ENCODE assay signal across 9 mouse cellular contexts in genomic region chr7:80171345-80171744, GRCm38 (mm10). TPM values are rescaled to one million over a fixed set of nuclear protein-coding genes. Genes with fewer than 3 reads are reported as not detected.
A peak's percentile ranks its signal among the peaks of the same experiment; 100 is the strongest.
DNase-seq lines count a peak whose midpoint lies in the region; ATAC-seq lines count a peak whose summit lies in the region.
"Had no signal": no experiment of that assay in that cellular context is flagged by ENCODE, and none has a peak within 500 bp of the region (broad histone marks: within the 10 kb centered on the region; RNA-seq: fewer than 3 reads in every experiment).

No protein-coding gene starts in this region.

- H3K27me3 ChIP-seq in forebrain, embryonic 11.5 days (ENCODE audit: control insufficient read depth, insufficient read depth, low read length), result no peaks in the 10 kb centered on the region; the same call in 1 of the 2 replicates
- H3K27me3 ChIP-seq in forebrain, embryonic 12.5 days, result no peaks in the 10 kb centered on the region
- no peaks in the 10 kb centered on the region for H3K27me3 ChIP-seq in stomach, embryonic 16.5 days (ENCODE audit: control insufficient read depth, insufficient read depth, low read length)
- H3K27me3 ChIP-seq: liver, embryonic 13.5 days had no signal

- H3K4me2 ChIP-seq in forebrain, embryonic 11.5 days (ENCODE audit: low read depth, low read length, severe bottlenecking), result no peak overlapping the region
- no peak overlapping the region for H3K4me2 ChIP-seq in forebrain, embryonic 12.5 days
- no peak overlapping the region for H3K4me2 ChIP-seq in stomach, embryonic 16.5 days (ENCODE audit: low read depth, low read length)
- H3K4me2 ChIP-seq: liver, embryonic 13.5 days had no signal

- no peaks in the 10 kb centered on the region for H3K4me1 ChIP-seq in forebrain, embryonic 11.5 days (replicated peaks; ENCODE audit: control insufficient read depth, insufficient read depth, low read length)
- peaks cover 6% of the 10 kb centered on the region; the same call in 1 of the 2 replicates for H3K4me1 ChIP-seq in forebrain, embryonic 12.5 days
- peaks cover 17% of the 10 kb centered on the region for H3K4me1 ChIP-seq in stomach, embryonic 16.5 days (ENCODE audit: control insufficient read depth, insufficient read depth, low read length)

- no peaks in the 10 kb centered on the region for H3K9me3 ChIP-seq in forebrain, embryonic 11.5 days (ENCODE audit: control insufficient read depth, low read length)
- no peaks in the 10 kb centered on the region for H3K9me3 ChIP-seq in forebrain, embryonic 12.5 days
- no peaks in the 10 kb centered on the region for H3K9me3 ChIP-seq in stomach, embryonic 16.5 days (replicated peaks; ENCODE audit: control insufficient read depth, low read length)
- H3K9me3 ChIP-seq: liver, embryonic 13.5 days had no signal

- intact Hi-C loops in left cerebral cortex, postnatal 36 days (cut with DNase I), result no loop called here

- 0 out of 2 replicates have a peak overlapping the region, but pooled peaks have one; percentile 8 for H3K9ac ChIP-seq in forebrain, embryonic 11.5 days (ENCODE audit: low read length)
- no peak overlapping the region for H3K9ac ChIP-seq in forebrain, embryonic 12.5 days
- H3K9ac ChIP-seq in stomach, embryonic 16.5 days (ENCODE audit: low read length), result peak overlapping the region; percentile 57
- H3K9ac ChIP-seq: liver, embryonic 13.5 days had no signal

- WGBS in forebrain, embryonic 11.5 days, result 61% methylated on average over 8 of the region's 8 CpGs
- 52% methylated on average over 8 of the region's 8 CpGs for WGBS in forebrain, embryonic 12.5 days
- WGBS in stomach, embryonic 16.5 days, result 33% methylated on average over 8 of the region's 8 CpGs

- H3K4me3 ChIP-seq in forebrain, embryonic 11.5 days (ENCODE audit: low read depth, low read length), result no peak overlapping the region
- H3K4me3 ChIP-seq in forebrain, embryonic 12.5 days (replicated peaks), result no peak overlapping the region
- no peak overlapping the region for H3K4me3 ChIP-seq in stomach, embryonic 16.5 days (replicated peaks; ENCODE audit: low read length)
- H3K4me3 ChIP-seq: liver, embryonic 13.5 days had no signal

- no peak for DNase-seq in forebrain, embryonic 11.5 days (ENCODE audit: low spot score)
- DNase-seq in retina, postnatal 1 day, result peak; percentile 50
- no peak for DNase-seq in retina, embryonic 14.5 days (ENCODE audit: low spot score)
- DNase-seq in heart, postnatal 4 days, result peak; percentile 86
- peak; percentile 61 to 69 for DNase-seq in left cerebral cortex, postnatal 36 days (ENCODE audit: low spot score in 2 of 2)
- DNase-seq in embryo, embryonic 10 days (ENCODE audit: low spot score), result no peak
- DNase-seq: liver, embryonic 13.5 days had no signal

- H3K36me3 ChIP-seq in forebrain, embryonic 11.5 days (ENCODE audit: control insufficient read depth, insufficient read depth, low read length), result no peaks in the 10 kb centered on the region
- no peaks in the 10 kb centered on the region for H3K36me3 ChIP-seq in forebrain, embryonic 12.5 days (replicated peaks)
- H3K36me3 ChIP-seq in stomach, embryonic 16.5 days (ENCODE audit: control insufficient read depth, insufficient read depth, low read length), result no peaks in the 10 kb centered on the region
- H3K36me3 ChIP-seq: liver, embryonic 13.5 days had no signal

- no peak overlapping the region for H3K27ac ChIP-seq in forebrain, embryonic 11.5 days (ENCODE audit: low read depth, low read length)
- H3K27ac ChIP-seq in forebrain, embryonic 12.5 days, result no peak overlapping the region
- H3K27ac ChIP-seq in stomach, embryonic 16.5 days (ENCODE audit: low read length), result peak overlapping the region; percentile 70
- H3K27ac ChIP-seq: liver, embryonic 13.5 days had no signal

- ATAC-seq in forebrain, embryonic 11.5 days (replicated peaks; ENCODE audit: low FRiP score), result no peak
- no peak for ATAC-seq in forebrain, embryonic 12.5 days (ENCODE audit: low FRiP score)
- ATAC-seq in stomach, embryonic 16.5 days (ENCODE audit: insufficient read depth, low FRiP score), result peak; percentile 35; the same call in 1 of the 2 replicates

RNA-seq across cellular contexts. Expression of gene Sema4b, which starts 15.3 kb away (rescaled TPM):
- 15.7 and 17.3 TPM in 2 replicates for polyA plus RNA-seq in forebrain, embryonic 11.5 days (2014; fragmentation: Nextera tagmentation; extraction: Ambion mirVana)
- 16.7 and 19.4 TPM in 2 replicates for polyA plus RNA-seq in forebrain, embryonic 12.5 days (2016; fragmentation: Nextera tagmentation; extraction: Ambion mirVana)
- total RNA-seq in heart, postnatal 4 days (2021), result 10 to 100 TPM; 14.3 to 16.1 TPM
- 10 to 100 TPM; 16.9 to 19.1 TPM for total RNA-seq in left cerebral cortex, postnatal 36 days (2021)
- 19.7 and 23.7 TPM in 2 replicates for polyA plus RNA-seq in stomach, embryonic 16.5 days (2015; fragmentation: Nextera tagmentation; extraction: Ambion mirVana)

RNA-seq across cellular contexts. Expression of gene Idh2, which starts 56.2 kb away (rescaled TPM):
- polyA plus RNA-seq in forebrain, embryonic 11.5 days (2014; fragmentation: Nextera tagmentation; extraction: Ambion mirVana), result 403 and 425 TPM in 2 replicates
- polyA plus RNA-seq in forebrain, embryonic 12.5 days (2016; fragmentation: Nextera tagmentation; extraction: Ambion mirVana), result 359 and 369 TPM in 2 replicates
- total RNA-seq in heart, postnatal 4 days (2021), result 1,000 to 10,000 TPM; 1,640 to 1,742 TPM
- 10 to 100 TPM; 52.2 to 55.6 TPM for total RNA-seq in left cerebral cortex, postnatal 36 days (2021)
- 606 and 633 TPM in 2 replicates for polyA plus RNA-seq in stomach, embryonic 16.5 days (2015; fragmentation: Nextera tagmentation; extraction: Ambion mirVana)

Comparison
In these comparisons a context has a peak if more than half of its experiments do, and no peak if none do; other contexts are left out.
1. DNase-seq: peak in retina, postnatal 1 day (single experiment), heart, postnatal 4 days (single experiment) and left cerebral cortex, postnatal 36 days (2 of 2); none in forebrain, embryonic 11.5 days (single experiment), retina, embryonic 14.5 days (single experiment) and embryo, embryonic 10 days (single experiment).